In the genomic region with DNA sequence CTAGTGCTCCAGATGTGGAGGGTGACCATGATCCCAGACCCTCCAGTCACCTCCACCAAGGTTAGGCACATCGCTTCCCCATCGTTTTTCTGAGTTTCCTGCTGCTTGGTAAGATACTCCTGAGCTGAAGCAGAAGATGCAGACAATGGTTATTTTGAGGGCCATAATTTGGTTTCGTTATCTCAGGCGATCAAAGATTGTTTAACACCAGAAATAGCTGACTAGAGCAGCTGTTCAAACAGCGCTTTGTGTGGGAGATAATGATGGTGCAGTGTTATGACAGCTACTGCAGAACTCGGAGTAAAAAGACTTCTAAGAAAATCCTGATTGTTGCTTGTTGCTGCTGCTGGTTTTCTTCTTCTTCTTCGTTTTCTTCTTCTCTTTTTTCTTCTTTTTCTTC, we compare ENCODE assay signal across 16 mouse cellular contexts. TPM values are rescaled to one million over a fixed set of nuclear protein-coding genes. Genes with fewer than 3 reads are reported as not detected.
A peak's percentile ranks its signal among the peaks of the same experiment; 100 is the strongest.
DNase-seq lines count a peak whose midpoint lies in the region; ATAC-seq and TF ChIP-seq lines count a peak whose summit lies in the region.
"Had no signal": no experiment of that assay in that cellular context is flagged by ENCODE, and none has a peak within 500 bp of the region (broad histone marks: within the 10 kb centered on the region; RNA-seq: fewer than 3 reads in every experiment).

No protein-coding gene starts in this region.

- H3K36me3 ChIP-seq in midbrain, embryonic 11.5 days (ENCODE audit: control insufficient read depth, insufficient read depth, low read length), result no peaks in the 10 kb centered on the region
- peaks cover 9% of the 10 kb centered on the region for H3K36me3 ChIP-seq in midbrain, embryonic 10.5 days
- no peaks in the 10 kb centered on the region for H3K36me3 ChIP-seq in forebrain, embryonic 16.5 days (ENCODE audit: control insufficient read depth, insufficient read depth)
- H3K36me3 ChIP-seq in myocyte (ENCODE audit: control insufficient read depth, insufficient read depth), result no peaks in the 10 kb centered on the region
- H3K36me3 ChIP-seq: G1E; neural tube, embryonic 15.5 days had no signal

- 85% methylated on average over 7 of the region's 7 CpGs for WGBS in midbrain, embryonic 11.5 days
- 89% methylated on average over 7 of the region's 7 CpGs for WGBS in midbrain, embryonic 10.5 days
- WGBS in forebrain, embryonic 16.5 days, result 63% methylated on average over 7 of the region's 7 CpGs

- H3K27me3 ChIP-seq in midbrain, embryonic 11.5 days (ENCODE audit: control insufficient read depth, insufficient read depth, low read length), result no peaks in the 10 kb centered on the region
- no peaks in the 10 kb centered on the region for H3K27me3 ChIP-seq in midbrain, embryonic 10.5 days (ENCODE audit: low read depth, poor library complexity, severe bottlenecking)
- H3K27me3 ChIP-seq in forebrain, embryonic 16.5 days (replicated peaks; ENCODE audit: control insufficient read depth, insufficient read depth, low read length), result no peaks in the 10 kb centered on the region
- peaks cover 5% of the 10 kb centered on the region for H3K27me3 ChIP-seq in myocyte (ENCODE audit: control insufficient read depth, insufficient read depth, insufficient read length)
- H3K27me3 ChIP-seq: heart, embryonic 13.5 days; neural tube, embryonic 15.5 days had no signal

- H3K9me3 ChIP-seq in midbrain, embryonic 11.5 days (ENCODE audit: control insufficient read depth, low read length), result no peaks in the 10 kb centered on the region
- H3K9me3 ChIP-seq in midbrain, embryonic 10.5 days (replicated peaks), result no peaks in the 10 kb centered on the region
- H3K9me3 ChIP-seq in forebrain, embryonic 16.5 days (ENCODE audit: control insufficient read depth, low read length), result no peaks in the 10 kb centered on the region
- H3K9me3 ChIP-seq: G1E; heart, embryonic 13.5 days; neural tube, embryonic 15.5 days had no signal

- H3K27ac ChIP-seq in midbrain, embryonic 11.5 days (ENCODE audit: low read depth, low read length), result no peak overlapping the region
- H3K27ac ChIP-seq in midbrain, embryonic 10.5 days (replicated peaks), result no peak overlapping the region
- H3K27ac ChIP-seq in forebrain, embryonic 16.5 days (ENCODE audit: low read length), result peak overlapping the region; percentile 64; the same call in 1 of the 2 replicates
- H3K27ac ChIP-seq: heart, embryonic 13.5 days; neural tube, embryonic 15.5 days had no signal

- H3K4me3 ChIP-seq in midbrain, embryonic 11.5 days (ENCODE audit: low read depth, low read length), result no peak overlapping the region
- H3K4me3 ChIP-seq in midbrain, embryonic 10.5 days, result no peak overlapping the region
- no peak overlapping the region for H3K4me3 ChIP-seq in forebrain, embryonic 16.5 days (replicated peaks; ENCODE audit: low read length)
- no peak overlapping the region for H3K4me3 ChIP-seq in myocyte
- H3K4me3 ChIP-seq: heart, embryonic 13.5 days; neural tube, embryonic 15.5 days had no signal

- peak; percentile 18 to 68 for DNase-seq in frontal cortex, postnatal 36 days (ENCODE audit: low spot score in 2 of 2)
- DNase-seq in frontal cortex, postnatal 14 days (ENCODE audit: low spot score in 2 of 2), result no peak
- peak; percentile 21 for DNase-seq in midbrain, embryonic 11.5 days (ENCODE audit: low spot score, missing footprints)
- no peak for DNase-seq in midbrain, embryonic 10.5 days (ENCODE audit: low spot score)
- no peak for DNase-seq in cerebellum, postnatal 14 days
- DNase-seq in thymus, adult 18-20 months, result no peak
- DNase-seq: adrenal gland, postnatal 25 days; kidney, adult 8-10 months; lung, embryonic 14.5 days; right cerebral cortex, postnatal 25 days; thymus, adult 2 months had no signal

- H3K9ac ChIP-seq in midbrain, embryonic 11.5 days (ENCODE audit: low read length), result no peak overlapping the region
- H3K9ac ChIP-seq in forebrain, embryonic 16.5 days (replicated peaks; ENCODE audit: low read depth, low read length), result no peak overlapping the region
- H3K9ac ChIP-seq: heart, embryonic 13.5 days; lung, embryonic 14.5 days; neural tube, embryonic 15.5 days had no signal

- no peak for ATAC-seq in midbrain, embryonic 11.5 days (ENCODE audit: low FRiP score)
- peak; percentile 59 for ATAC-seq in forebrain, embryonic 16.5 days

- no peak overlapping the region for H3ac ChIP-seq in myocyte (ENCODE audit: control insufficient read depth, insufficient read length)

- no peak for TF ChIP-seq POLR2A in myocyte (IDR thresholded peaks at IDR 0.05; ENCODE audit: insufficient read length, low read depth)

- no peaks in the 10 kb centered on the region for H3K4me1 ChIP-seq in midbrain, embryonic 11.5 days (ENCODE audit: control insufficient read depth, insufficient read depth, low read length)
- no peaks in the 10 kb centered on the region; the same call in 1 of the 2 replicates for H3K4me1 ChIP-seq in midbrain, embryonic 10.5 days
- peaks cover 6% of the 10 kb centered on the region; the same call in 1 of the 2 replicates for H3K4me1 ChIP-seq in forebrain, embryonic 16.5 days (replicated peaks; ENCODE audit: control insufficient read depth, insufficient read depth, low read length)

- H3K4me2 ChIP-seq in midbrain, embryonic 11.5 days, result no peak overlapping the region
- no peak overlapping the region for H3K4me2 ChIP-seq in forebrain, embryonic 16.5 days (ENCODE audit: low read length)
- H3K4me2 ChIP-seq in myocyte (ENCODE audit: low read depth), result peak overlapping the region; percentile 38
- H3K4me2 ChIP-seq: heart, embryonic 13.5 days; lung, embryonic 14.5 days; neural tube, embryonic 15.5 days had no signal

- H3K79me2 ChIP-seq in myocyte (ENCODE audit: control insufficient read depth, insufficient read depth), result no peaks in the 10 kb centered on the region

TF ChIP-seq in myocyte, 11 proteins besides CTCF, POLR2A, EP300 and RAD21:
- TF ChIP-seq MYOG (IDR thresholded peaks at IDR 0.05; ENCODE audit: control insufficient read depth in 1 of 3, insufficient read depth in 1 of 3, insufficient read length in 2 of 3, low read depth in 2 of 3), result peak in 1 of 3 experiments; percentile 49
- TF ChIP-seq TCF3 (IDR thresholded peaks at IDR 0.05; ENCODE audit: insufficient read length, low read depth), result no peak
- peak; percentile 35 to 71 (median 57) for TF ChIP-seq MYOD1 (IDR thresholded peaks at IDR 0.05; ENCODE audit: control insufficient read depth in 1 of 3, insufficient read length in 2 of 3, low read depth in 2 of 3)
TF ChIP-seq in myocyte: peak in this region for 2.

RNA-seq across cellular contexts. Expression of gene Gm10645, which starts 39.9 kb away (rescaled TPM):
- polyA plus RNA-seq in midbrain, embryonic 11.5 days (2014; fragmentation: Nextera tagmentation; extraction: Ambion mirVana), result 5.8 and 6.6 TPM in 2 replicates
- polyA plus RNA-seq in midbrain, embryonic 10.5 days (2016; fragmentation: Nextera tagmentation; extraction: Ambion mirVana), result 3.1 and 3.4 TPM in 2 replicates
- polyA plus RNA-seq in forebrain, embryonic 16.5 days (2015; fragmentation: Nextera tagmentation; extraction: Ambion mirVana), result 5.4 and 8.0 TPM in 2 replicates
- polyA plus RNA-seq in myocyte (2012; fragmentation: generic; extraction: Trizol), result 0.10 TPM
- polyA plus RNA-seq: G1E had no signal

RNA-seq across cellular contexts. Expression of gene Tbc1d9, which starts 40.8 kb away (rescaled TPM):
- polyA plus RNA-seq in midbrain, embryonic 11.5 days (2014; fragmentation: Nextera tagmentation; extraction: Ambion mirVana), result 11.3 and 11.8 TPM in 2 replicates
- polyA plus RNA-seq in midbrain, embryonic 10.5 days (2016; fragmentation: Nextera tagmentation; extraction: Ambion mirVana), result 4.8 and 7.0 TPM in 2 replicates
- polyA plus RNA-seq in forebrain, embryonic 16.5 days (2015; fragmentation: Nextera tagmentation; extraction: Ambion mirVana), result 14.4 and 15.1 TPM in 2 replicates
- polyA plus RNA-seq in myocyte (2012; fragmentation: generic; extraction: Trizol), result 0.38 TPM
- polyA plus RNA-seq: G1E had no signal

Comparison
In these comparisons a context has a peak if more than half of its experiments do, and no peak if none do; other contexts are left out.
1. DNase-seq: peak in frontal cortex, postnatal 36 days (2 of 2) and midbrain, embryonic 11.5 days (single experiment); none in frontal cortex, postnatal 14 days (0 of 2), midbrain, embryonic 10.5 days (single experiment), cerebellum, postnatal 14 days (0 of 2) and thymus, adult 18-20 months (0 of 2).